Mouse (Mus musculus) lung, embryonic 16.5 days (tissue): Measurements from ENCODE around the gene Dnaaf5. TPM values are rescaled to one million over a fixed set of nuclear protein-coding genes. Genes with fewer than 3 reads are reported as not detected.

ENCODE experiments used
- ATAC-seq: fragments of 200-750 bp; cut with Nextera tagmentation; 2 replicates; pipeline ENCODE4 v1.8.0; 2017; ENCODE audit warnings: low read depth, mild to moderate bottlenecking, moderate library complexity
- H3K27ac ChIP-seq: fragments of 300-500 bp; sonication (generic); 2 replicates; pipeline ENCODE4 v1.5.1; 2014; ENCODE audit warnings: mild to moderate bottlenecking, control low read depth, low read length
- H3K27me3 ChIP-seq: fragments of 300-500 bp; sonication (generic); 2 replicates; pipeline ENCODE4 v1.6.1; 2014; ENCODE audit warnings: low read depth, low read length, mixed read lengths; ENCODE audit not compliant: control insufficient read depth, insufficient read depth
- H3K36me3 ChIP-seq: fragments of 300-500 bp; sonication (generic); 2 replicates; pipeline ENCODE4 v1.6.1; 2014; ENCODE audit warnings: low read length; ENCODE audit not compliant: control insufficient read depth, insufficient read depth
- H3K4me1 ChIP-seq: fragments of 300-500 bp; sonication (generic); replicated peaks from 2 replicates; pipeline ENCODE4 v1.6.1; 2014; ENCODE audit warnings: low read length, mixed read lengths; ENCODE audit not compliant: control insufficient read depth, insufficient read depth
- H3K4me2 ChIP-seq: fragments of 300-500 bp; sonication (generic); 2 replicates; pipeline ENCODE4 v1.6.1; 2014; ENCODE audit warnings: low read depth, low read length, control low read depth
- H3K4me3 ChIP-seq: fragments of 300-500 bp; sonication (generic); 2 replicates; pipeline ENCODE4 v1.5.1; 2014; ENCODE audit warnings: mild to moderate bottlenecking, low read length, control low read depth
- H3K9ac ChIP-seq: fragments of 300-500 bp; sonication (generic); 2 replicates; pipeline ENCODE4 v1.6.1; 2014; ENCODE audit warnings: low read length, control low read depth
- H3K9me3 ChIP-seq: fragments of 300-500 bp; sonication (generic); 2 replicates; pipeline ENCODE4 v1.6.1; 2016; ENCODE audit warnings: low read length; ENCODE audit not compliant: control insufficient read depth
- WGBS: fragments of 180-500 bp; shearing (Covaris S2); extraction: QIAGEN DNeasy Blood & Tissue Kit; methylation state at CpG from one replicate; pipeline ENCODE4 v1.1.7; 2014; 5-methylcytosine and 5-hydroxymethylcytosine counted together
- polyA plus RNA-seq: library from polyadenylated mRNA; unstranded; fragments of >200 nt; fragmentation: Nextera tagmentation; extraction: Ambion mirVana; gene quantifications from 2 replicates; pipeline ENCODE4 v1.2.1, GENCODE M21; 2015

Dnaaf5 gene
- polyA plus RNA-seq, 1 experiment from 2014 or later: 5.8 TPM

- no peak overlapping the region for H3K4me3 ChIP-seq
- no peaks in the 10 kb centered on the region for H3K27me3 ChIP-seq
- no peaks in the 10 kb centered on the region for H3K36me3 ChIP-seq
- H3K9ac ChIP-seq: no peak overlapping the region
- no peak overlapping the region for H3K4me2 ChIP-seq
- no peaks in the 10 kb centered on the region for H3K9me3 ChIP-seq
- no peak for ATAC-seq
- H3K27ac ChIP-seq: no peak overlapping the region
- peaks cover 14% of the 10 kb centered on the region for H3K4me1 ChIP-seq
- 76% methylated on average over 6 of the region's 6 CpGs for whole genome bisulfite sequencing
These were observed 12.8 kb upstream of the Dnaaf5 start for GRCm38 (mm10) chr5:139137176-139137575.

- H3K27me3 ChIP-seq: no peaks in the 10 kb centered on the region
- no peak overlapping the region for H3K4me3 ChIP-seq
- H3K27ac ChIP-seq: peak overlapping the region; percentile 23; the same call in 1 of the 2 replicates
- whole genome bisulfite sequencing: 49% methylated on average over 12 of the region's 12 CpGs
- ATAC-seq: peak; percentile 79
- no peak overlapping the region for H3K4me2 ChIP-seq
- H3K9ac ChIP-seq: no peak overlapping the region
- no peaks in the 10 kb centered on the region for H3K36me3 ChIP-seq
- no peaks in the 10 kb centered on the region for H3K9me3 ChIP-seq
- peaks cover 14% of the 10 kb centered on the region for H3K4me1 ChIP-seq
These were observed 11.6 kb upstream of the Dnaaf5 start for GRCm38 (mm10) chr5:139138261-139138925.

- Histone ChIP-seq H3K4me3 (no peak overlapping the region), H3K27ac (no peak overlapping the region), H3K9me3 (no peaks in the 10 kb centered on the region), H3K27me3 (no peaks in the 10 kb centered on the region), H3K36me3 (no peaks in the 10 kb centered on the region), H3K9ac (no peak overlapping the region), H3K4me2 (no peak overlapping the region), H3K4me1 (peaks cover 14% of the 10 kb centered on the region)
- 72% methylated on average over 8 of the region's 8 CpGs for WGBS
- ATAC-seq: peak; percentile 13; the same call in 1 of the 2 replicates
These were observed 11.0 kb upstream of the Dnaaf5 start for GRCm38 (mm10) chr5:139138926-139139472.

- WGBS: 70% methylated on average over 9 of the region's 9 CpGs
These were observed 9.4 kb upstream of the Dnaaf5 start for GRCm38 (mm10) chr5:139140589-139140988.

GRCm38 (mm10) chr5:139141326-139141725 lies 8.7 kb upstream of the Dnaaf5 start:
- H3K36me3 ChIP-seq: no peaks in the 10 kb centered on the region
- H3K9ac ChIP-seq: no peak overlapping the region
- peak overlapping the region; percentile 29; the same call in 1 of the 2 replicates for H3K27ac ChIP-seq
- no peaks in the 10 kb centered on the region for H3K27me3 ChIP-seq
- ATAC-seq: peak; percentile 33; the same call in 1 of the 2 replicates
- H3K4me3 ChIP-seq: no peak overlapping the region
- WGBS: 47% methylated on average over 5 of the region's 5 CpGs
- H3K4me2 ChIP-seq: no peak overlapping the region
- peaks cover 14% of the 10 kb centered on the region for H3K4me1 ChIP-seq
- H3K9me3 ChIP-seq: 0 out of 2 replicates have a peak, but pooled peaks cover 3% of the 10 kb centered on the region

More at GRCm38 (mm10) chr5:139140589-139140988, 9.4 kb upstream of the Dnaaf5 start:
- Histone ChIP-seq H3K9me3 (0 out of 2 replicates have a peak, but pooled peaks cover 3% of the 10 kb centered on the region), H3K27me3 (no peaks in the 10 kb centered on the region), H3K36me3 (no peaks in the 10 kb centered on the region), H3K4me1 (peaks cover 14% of the 10 kb centered on the region), H3K9ac (no peak overlapping the region), H3K27ac (no peak overlapping the region), H3K4me2 (no peak overlapping the region), H3K4me3 (no peak overlapping the region)
- ATAC-seq: no peak

GRCm38 (mm10) chr5:139143890-139144289 lies 6.1 kb upstream of the Dnaaf5 start:
- H3K4me1 ChIP-seq: peaks cover 7% of the 10 kb centered on the region
- no peak overlapping the region for H3K9ac ChIP-seq
- 62% methylated on average over 3 of the region's 3 CpGs for WGBS
- no peaks in the 10 kb centered on the region for H3K27me3 ChIP-seq
- 0 out of 2 replicates have a peak, but pooled peaks cover 3% of the 10 kb centered on the region for H3K9me3 ChIP-seq
- no peak for ATAC-seq
- H3K4me2 ChIP-seq: no peak overlapping the region
- no peak overlapping the region for H3K27ac ChIP-seq
- no peak overlapping the region for H3K4me3 ChIP-seq
- H3K36me3 ChIP-seq: no peaks in the 10 kb centered on the region

GRCm38 (mm10) chr5:139145726-139146125 lies 4.3 kb upstream of the Dnaaf5 start:
- 86% methylated on average over 4 of the region's 4 CpGs for WGBS

GRCm38 (mm10) chr5:139146476-139147075 lies 3.4 kb upstream of the Dnaaf5 start:
- no peak for ATAC-seq
- Histone ChIP-seq H3K36me3 (no peaks in the 10 kb centered on the region), H3K4me1 (peaks cover 13% of the 10 kb centered on the region), H3K4me2 (no peak overlapping the region), H3K27ac (no peak overlapping the region), H3K9me3 (0 out of 2 replicates have a peak, but pooled peaks cover 3% of the 10 kb centered on the region), H3K9ac (no peak overlapping the region), H3K4me3 (no peak overlapping the region), H3K27me3 (no peaks in the 10 kb centered on the region)
- 85% methylated on average over 11 of the region's 11 CpGs for WGBS

More at GRCm38 (mm10) chr5:139145726-139146125, 4.3 kb upstream of the Dnaaf5 start:
- Histone ChIP-seq H3K36me3 (no peaks in the 10 kb centered on the region), H3K9ac (no peak overlapping the region), H3K9me3 (0 out of 2 replicates have a peak, but pooled peaks cover 3% of the 10 kb centered on the region), H3K4me1 (peaks cover 12% of the 10 kb centered on the region), H3K4me2 (no peak overlapping the region), H3K27me3 (no peaks in the 10 kb centered on the region), H3K4me3 (no peak overlapping the region), H3K27ac (no peak overlapping the region)
- ATAC-seq: no peak
